Mouse (Mus musculus) hindbrain, embryonic 14.5 days (tissue): ENCODE measurements at regions not wholly inside any gene's neighbourhood (a gene's known extent, or its start where the extent isn't known, plus 50 kb on each side); places are given as distances from the start of the nearest gene placed in this dataset.

Experiments used
- ATAC-seq: fragments of 200-750 bp; cut with Nextera tagmentation; 2 replicates; pipeline ENCODE4 v1.8.0; 2017; ENCODE audit warnings: moderate number of reproducible peaks, mild to moderate bottlenecking, moderate TSS enrichment, moderate library complexity; ENCODE audit not compliant: low FRiP score
- DNase-seq: peaks from one replicate; pipeline ENCODE4 v3.0.0-alpha.2; 2015; ENCODE audit warnings: low spot score
- H3K27ac ChIP-seq: fragments of 300-500 bp; sonication (generic); 2 replicates; pipeline ENCODE4 v1.5.1; 2014; ENCODE audit warnings: mild to moderate bottlenecking, moderate library complexity
- H3K27me3 ChIP-seq: fragments of 300-500 bp; sonication (generic); 2 replicates; pipeline ENCODE4 v1.6.1; 2014; ENCODE audit warnings: mild to moderate bottlenecking, low read length, mixed read lengths; ENCODE audit not compliant: control insufficient read depth, insufficient read depth
- H3K36me3 ChIP-seq: fragments of 300-500 bp; sonication (generic); replicated peaks from 2 replicates; pipeline ENCODE4 v1.6.1; 2014; ENCODE audit not compliant: control insufficient read depth, insufficient read depth
- H3K4me1 ChIP-seq: fragments of 300-500 bp; sonication (generic); replicated peaks from 2 replicates; pipeline ENCODE4 v1.6.1; 2014; ENCODE audit warnings: antibody characterized with exemption, low read length, mixed read lengths; ENCODE audit not compliant: control insufficient read depth, insufficient read depth
- H3K4me2 ChIP-seq: fragments of 300-500 bp; sonication (generic); replicated peaks from 2 replicates; pipeline ENCODE4 v1.6.1; 2014; ENCODE audit warnings: mild to moderate bottlenecking, moderate library complexity
- H3K4me3 ChIP-seq: fragments of 300-500 bp; sonication (generic); replicated peaks from 2 replicates; pipeline ENCODE4 v1.5.1; 2014; ENCODE audit warnings: mild to moderate bottlenecking, low read length
- H3K9ac ChIP-seq: fragments of 300-500 bp; sonication (generic); 2 replicates; pipeline ENCODE4 v1.6.1; 2014
- H3K9me3 ChIP-seq: fragments of 300-500 bp; sonication (generic); 2 replicates; pipeline ENCODE4 v1.6.1; 2016; ENCODE audit warnings: low read length; ENCODE audit not compliant: control insufficient read depth
- whole genome bisulfite sequencing: fragments of 180-500 bp; shearing (Covaris S2); extraction: QIAGEN DNeasy Blood & Tissue Kit; methylation state at CpG from one replicate; pipeline ENCODE4 v1.1.7; 2014; 5-methylcytosine and 5-hydroxymethylcytosine counted together

DNA sequence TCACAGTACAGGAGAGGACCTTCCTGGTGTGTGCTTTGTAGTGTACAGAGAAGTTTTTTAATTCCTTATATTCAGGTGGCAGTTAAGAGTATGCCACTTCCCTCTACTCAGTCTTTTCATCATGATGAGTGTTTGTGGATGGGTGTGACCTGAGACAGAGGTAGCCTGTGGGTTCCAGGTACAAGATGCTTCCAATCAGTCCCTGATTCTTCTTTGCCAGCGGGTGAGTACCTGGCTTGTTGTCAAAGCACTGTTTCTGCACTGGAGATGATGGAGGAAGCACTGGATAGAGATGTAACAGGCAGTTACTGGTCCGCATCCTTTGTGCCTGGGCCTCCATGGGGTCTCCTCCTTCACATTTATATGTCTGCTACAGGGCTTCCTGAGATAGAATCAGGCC lies 234.7 kb upstream of the Trib2 start:
- no peaks in the 10 kb centered on the region for H3K4me1 ChIP-seq
- no peak overlapping the region for H3K9ac ChIP-seq
- H3K4me3 ChIP-seq: no peak overlapping the region
- DNase-seq: no peak
- H3K27ac ChIP-seq: no peak overlapping the region
- H3K36me3 ChIP-seq: no peaks in the 10 kb centered on the region
- 86% methylated on average over 2 of the region's 2 CpGs for WGBS
- no peak overlapping the region for H3K4me2 ChIP-seq
- H3K9me3 ChIP-seq: no peaks in the 10 kb centered on the region
- H3K27me3 ChIP-seq: no peaks in the 10 kb centered on the region
- no peak for ATAC-seq

- Histone ChIP-seq H3K4me1 (no peaks in the 10 kb centered on the region), H3K36me3 (no peaks in the 10 kb centered on the region), H3K4me3 (no peak overlapping the region), H3K4me2 (no peak overlapping the region), H3K9ac (no peak overlapping the region), H3K27me3 (no peaks in the 10 kb centered on the region), H3K27ac (no peak overlapping the region), H3K9me3 (no peaks in the 10 kb centered on the region)
- ATAC-seq: no peak
- 61% methylated on average over 4 of the region's 4 CpGs for WGBS
- DNase-seq: no peak
Measured at GRCm38 (mm10) chr12:16049545-16049944, 232.8 kb upstream of the Trib2 start.

DNA sequence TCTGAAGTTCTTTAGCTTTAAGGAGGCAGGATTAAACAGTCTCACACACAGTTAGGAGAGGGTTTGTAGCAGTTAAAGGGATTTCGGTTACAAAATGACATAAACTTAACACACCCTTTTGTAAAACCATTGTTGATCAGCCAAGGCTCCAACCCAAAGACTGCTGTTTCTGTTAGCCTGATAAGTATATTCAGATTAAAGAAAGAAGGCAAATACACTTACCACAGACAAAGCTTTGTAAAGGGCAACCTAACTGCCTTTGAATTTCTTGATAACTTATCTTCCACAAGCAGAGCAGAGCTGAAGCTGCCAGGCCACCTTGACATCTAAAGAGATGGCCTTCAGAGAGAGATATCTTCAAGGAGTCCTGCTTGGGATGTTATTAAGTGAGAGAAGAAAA lies 229.9 kb upstream of the Trib2 start:
- ATAC-seq (no peak), DNase-seq (no peak)
- no peak overlapping the region for H3K27ac ChIP-seq
- no peak overlapping the region for H3K4me3 ChIP-seq
- no peaks in the 10 kb centered on the region for H3K27me3 ChIP-seq
- no peaks in the 10 kb centered on the region for H3K4me1 ChIP-seq
- H3K9me3 ChIP-seq: no peaks in the 10 kb centered on the region
- no peaks in the 10 kb centered on the region for H3K36me3 ChIP-seq
- H3K4me2 ChIP-seq: no peak overlapping the region
- no peak overlapping the region for H3K9ac ChIP-seq
- 87% methylated on average over 1 of the region's 1 CpGs for WGBS

- DNase-seq: no peak
Measured at GRCm38 (mm10) chr12:16045791-16046494, 229.2 kb upstream of the Trib2 start.

GRCm38 (mm10) chr12:16043466-16044214 lies 226.9 kb upstream of the Trib2 start:
- no peak for DNase-seq
- H3K4me3 ChIP-seq: no peak overlapping the region
- H3K27ac ChIP-seq: no peak overlapping the region
- H3K4me1 ChIP-seq: no peaks in the 10 kb centered on the region
- ATAC-seq: no peak
- no peaks in the 10 kb centered on the region for H3K36me3 ChIP-seq
- WGBS: 90% methylated on average over 8 of the region's 8 CpGs
- H3K4me2 ChIP-seq: no peak overlapping the region
- no peaks in the 10 kb centered on the region for H3K27me3 ChIP-seq
- H3K9me3 ChIP-seq: no peaks in the 10 kb centered on the region
- no peak overlapping the region for H3K9ac ChIP-seq

More at GRCm38 (mm10) chr12:16045791-16046494, 229.2 kb upstream of the Trib2 start:
- 61% methylated on average over 5 of the region's 5 CpGs for WGBS
- no peak overlapping the region for H3K4me3 ChIP-seq
- no peaks in the 10 kb centered on the region for H3K27me3 ChIP-seq
- no peak overlapping the region for H3K4me2 ChIP-seq
- ATAC-seq: peak; percentile 77; the same call in 1 of the 2 replicates
- H3K27ac ChIP-seq: no peak overlapping the region
- H3K4me1 ChIP-seq: no peaks in the 10 kb centered on the region
- H3K9ac ChIP-seq: no peak overlapping the region
- no peaks in the 10 kb centered on the region for H3K9me3 ChIP-seq
- no peaks in the 10 kb centered on the region for H3K36me3 ChIP-seq

DNA sequence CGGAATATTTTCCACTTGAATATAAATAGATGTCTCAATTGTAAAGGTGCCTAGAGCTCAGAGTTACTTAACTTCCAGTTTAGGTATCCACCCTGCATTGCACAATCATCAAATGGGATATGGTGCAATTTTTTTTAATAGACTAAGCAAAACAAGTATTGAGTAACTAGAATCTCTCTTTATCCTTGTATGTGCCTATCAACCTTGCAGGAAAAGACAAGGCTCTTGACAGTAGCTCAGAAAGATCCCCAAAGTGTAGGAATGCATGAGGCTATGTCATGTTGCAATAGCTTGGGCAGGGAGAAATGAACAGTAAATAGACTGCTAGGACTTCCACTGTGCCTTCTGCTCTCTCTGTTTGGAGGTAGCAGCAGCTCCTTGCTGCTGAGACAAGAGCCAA lies 225.6 kb upstream of the Trib2 start:
- Histone ChIP-seq H3K36me3 (no peaks in the 10 kb centered on the region), H3K4me3 (no peak overlapping the region), H3K9ac (no peak overlapping the region), H3K27me3 (no peaks in the 10 kb centered on the region), H3K27ac (no peak overlapping the region), H3K4me2 (no peak overlapping the region), H3K4me1 (no peaks in the 10 kb centered on the region), H3K9me3 (no peaks in the 10 kb centered on the region)
- DNase-seq (no peak), ATAC-seq (no peak)
- 90% methylated on average over 1 of the region's 1 CpGs for WGBS

DNA sequence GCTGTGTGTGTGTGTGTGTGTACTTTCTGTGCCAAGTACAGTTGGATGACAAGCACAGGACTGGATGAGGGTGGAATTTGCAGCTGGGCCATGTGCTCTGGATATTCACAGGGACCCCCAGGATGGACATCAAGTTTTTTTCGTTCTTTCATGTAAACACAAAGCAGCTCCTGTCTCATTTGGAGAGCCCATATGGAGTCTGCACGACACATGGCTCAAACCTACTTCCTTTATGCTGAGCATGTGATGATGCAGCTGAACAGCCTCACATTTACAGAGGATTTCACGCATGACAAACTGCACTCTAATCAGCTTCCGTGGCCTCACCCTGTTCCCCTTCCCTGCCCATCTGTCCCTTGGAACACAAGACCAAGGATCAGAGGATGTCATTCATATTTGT lies 224.4 kb upstream of the Trib2 start:
- Histone ChIP-seq H3K4me3 (no peak overlapping the region), H3K27me3 (no peaks in the 10 kb centered on the region), H3K27ac (no peak overlapping the region), H3K9me3 (no peaks in the 10 kb centered on the region), H3K4me1 (no peaks in the 10 kb centered on the region), H3K9ac (no peak overlapping the region), H3K36me3 (no peaks in the 10 kb centered on the region), H3K4me2 (no peak overlapping the region)
- WGBS: 36% methylated on average over 4 of the region's 4 CpGs
- ATAC-seq: no peak
- DNase-seq: no peak

GRCm38 (mm10) chr12:16035551-16035950 lies 218.8 kb upstream of the Trib2 start:
- no peaks in the 10 kb centered on the region for H3K36me3 ChIP-seq
- no peaks in the 10 kb centered on the region for H3K4me1 ChIP-seq
- H3K9me3 ChIP-seq: no peaks in the 10 kb centered on the region
- ATAC-seq (no peak), DNase-seq (no peak)
- H3K4me2 ChIP-seq: no peak overlapping the region
- H3K4me3 ChIP-seq: no peak overlapping the region
- H3K27me3 ChIP-seq: no peaks in the 10 kb centered on the region
- no peak overlapping the region for H3K27ac ChIP-seq
- 45% methylated on average over 2 of the region's 2 CpGs for WGBS
- H3K9ac ChIP-seq: no peak overlapping the region

DNA sequence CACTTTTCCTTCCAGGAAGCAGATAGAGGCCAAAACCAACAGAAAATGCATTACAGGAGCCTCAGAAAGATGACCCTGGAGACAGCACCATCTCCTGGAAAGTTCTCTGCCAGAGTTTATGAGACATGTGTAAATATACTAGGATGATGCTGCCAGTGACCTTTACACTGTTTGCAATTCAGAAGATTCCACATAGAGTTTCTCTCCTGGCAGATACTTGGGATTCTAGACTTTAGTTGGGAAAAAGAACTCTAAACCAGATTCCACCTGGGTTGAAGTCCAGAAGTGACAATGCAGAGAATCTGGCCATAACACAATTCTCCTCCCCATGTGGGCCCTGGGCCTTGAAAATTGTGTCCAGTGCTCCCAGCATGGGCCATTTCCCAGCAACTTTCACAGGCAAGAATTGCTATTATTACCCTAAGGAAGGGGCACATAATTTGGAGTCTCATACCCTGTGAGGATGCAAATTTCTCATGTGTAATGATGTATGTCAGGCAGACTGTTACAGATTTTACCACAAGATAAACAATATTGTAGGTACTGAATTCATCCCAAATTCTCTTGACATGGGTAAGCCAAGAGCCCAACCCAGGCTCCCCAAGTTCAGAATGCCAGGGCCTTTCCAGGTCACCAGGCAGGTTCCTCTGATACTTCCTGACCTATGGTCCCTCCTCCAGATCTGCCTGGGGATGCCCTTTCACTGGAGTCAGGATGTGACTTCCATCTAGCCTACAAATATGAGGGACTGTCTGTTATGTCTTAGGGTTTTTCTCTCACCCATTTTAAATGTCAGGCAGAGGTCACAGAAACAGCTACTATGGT lies 218.2 kb upstream of the Trib2 start:
- H3K9ac ChIP-seq: no peak overlapping the region
- H3K4me2 ChIP-seq: no peak overlapping the region
- no peak overlapping the region for H3K27ac ChIP-seq
- H3K4me1 ChIP-seq: no peaks in the 10 kb centered on the region
- no peaks in the 10 kb centered on the region for H3K9me3 ChIP-seq
- no peak for DNase-seq
- no peaks in the 10 kb centered on the region for H3K27me3 ChIP-seq
- H3K36me3 ChIP-seq: no peaks in the 10 kb centered on the region
- no peak for ATAC-seq
- no peak overlapping the region for H3K4me3 ChIP-seq
